Mouse (Mus musculus) bone marrow macrophage, adult 2 months (primary cell): ENCODE results near the gene Nutf2.

Source experiments
- CTCF ChIP-seq: IDR thresholded peaks from 2 replicates; pipeline ENCODE4 v1.5.1; 2012; ENCODE audit warnings: low read depth, mild to moderate bottlenecking, low read length, moderate library complexity
- POLR2A ChIP-seq: IDR thresholded peaks from 2 replicates; pipeline ENCODE4 v1.6.1; 2012; ENCODE audit warnings: mild to moderate bottlenecking, low read depth, low read length, borderline replicate concordance

GRCm38 (mm10) chr8:105893339-105893738 lies 33.0 kb downstream of the Nutf2 start, which contains the start of gene Nrn1l:
- TF ChIP-seq CTCF (no peak), POLR2A (no peak)
